Mouse (Mus musculus) lung, adult 18-20 months (tissue): ENCODE measurements around the gene Ube4b.

ENCODE experiments used
- DNase-seq, 2 experiments: peaks; one replicate each; pipeline ENCODE4 v3.0.0; 2022; ENCODE audit warnings: mixed read lengths in 2 of 2

The Ube4b gene

GRCm38 (mm10) chr4:149393311-149393995, 33.1 kb downstream of the Ube4b start:
- peak in 1 of 2 experiments; percentile 12 for DNase-seq

GRCm38 (mm10) chr4:149392359-149392758, 34.2 kb downstream of the Ube4b start:
- peak in 1 of 2 experiments; percentile 18 for DNase-seq

- DNase-seq, result no peak
Observed at GRCm38 (mm10) chr4:149381001-149381400, 45.5 kb downstream of the Ube4b start.

DNA sequence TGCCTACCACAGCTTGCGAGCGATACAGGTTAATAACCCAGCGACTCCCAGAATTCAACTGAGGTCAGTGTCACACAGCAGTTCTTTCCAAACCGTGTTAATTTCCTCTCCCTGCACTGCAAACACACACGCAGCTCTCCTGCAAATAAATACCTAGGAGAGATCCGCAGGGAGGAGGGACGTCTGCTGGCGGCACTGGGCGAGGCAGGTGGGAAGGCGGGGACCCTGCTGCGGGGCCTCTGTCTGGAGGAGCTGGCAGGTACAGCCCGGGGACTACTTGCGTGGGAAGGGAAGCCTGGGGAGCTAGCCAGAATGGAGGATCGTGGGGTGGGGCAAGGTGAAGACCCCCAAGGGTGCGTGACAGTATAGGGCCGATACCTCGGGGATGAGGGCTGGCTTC, 46.7 kb downstream of the Ube4b start:
- DNase-seq, result no peak

- no peak for DNase-seq
Observed at GRCm38 (mm10) chr4:149378819-149379218, 47.7 kb downstream of the Ube4b start.

GRCm38 (mm10) chr4:149376034-149376433, 50.5 kb downstream of the Ube4b start:
- DNase-seq, result no peak

DNA sequence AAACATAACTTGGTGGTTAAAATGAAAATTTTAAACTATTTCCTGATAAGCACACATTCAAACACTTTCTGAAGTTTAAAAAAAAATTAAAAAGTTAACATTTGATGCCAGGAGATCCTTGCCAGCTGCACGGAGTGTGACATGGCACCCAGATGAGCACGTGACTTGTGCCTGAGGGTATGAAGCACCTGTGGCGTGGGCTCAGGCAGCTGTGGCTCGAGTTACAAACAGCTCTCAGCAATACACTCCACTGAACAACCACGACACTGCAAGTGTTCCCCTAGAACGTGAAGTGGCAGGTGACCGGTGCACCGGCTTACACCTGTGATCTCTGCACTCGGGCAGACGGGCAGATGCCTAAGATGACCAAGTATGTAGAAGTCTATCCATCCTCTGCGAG, 51.9 kb downstream of the Ube4b start:
- DNase-seq, result no peak

DNA sequence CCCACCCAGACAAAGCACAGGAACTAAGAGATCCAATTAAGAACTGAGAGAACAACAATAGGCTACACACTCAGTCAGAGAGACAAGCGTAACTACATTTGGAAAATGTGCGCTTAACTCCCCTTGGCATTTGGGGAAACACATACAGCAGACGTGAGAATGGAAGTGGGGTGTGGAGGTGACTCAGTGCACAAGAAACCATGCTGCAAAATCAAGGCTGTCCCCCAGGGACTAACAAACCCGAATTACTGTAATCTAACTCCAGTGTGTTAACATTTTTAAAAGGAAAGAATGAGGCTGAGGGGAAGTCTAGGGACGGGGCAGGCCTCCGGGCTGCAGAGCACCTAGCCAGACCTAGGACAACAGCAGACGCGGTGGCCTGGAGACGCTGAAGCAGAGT, 52.6 kb downstream of the Ube4b start:
- DNase-seq, result no peak

- DNase-seq, result peak; percentile 36 to 59
Observed at GRCm38 (mm10) chr4:149373431-149373830, 53.1 kb downstream of the Ube4b start.

- no peak for DNase-seq
Observed at GRCm38 (mm10) chr4:149365702-149366370, 60.7 kb downstream of the Ube4b start.

DNA sequence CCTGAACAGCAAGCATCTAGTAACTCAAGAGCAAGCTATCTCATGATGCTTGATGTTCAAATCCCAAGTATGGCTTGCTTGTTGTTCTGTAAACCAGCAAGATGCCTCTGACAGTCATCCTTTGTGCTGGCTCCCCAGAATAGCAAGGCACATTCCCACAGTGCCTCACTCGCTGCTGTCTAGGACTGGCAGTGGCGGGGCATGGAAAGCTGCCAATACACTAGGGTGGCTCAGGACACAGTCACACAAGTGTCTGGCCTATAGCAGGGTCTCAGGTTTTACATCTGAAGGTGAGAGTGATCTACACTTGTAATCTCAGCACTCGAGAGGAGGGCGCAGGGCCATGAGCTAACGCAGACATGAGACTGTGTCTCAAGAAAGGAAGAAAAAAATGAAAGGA, 61.7 kb downstream of the Ube4b start:
- no peak for DNase-seq

GRCm38 (mm10) chr4:149361051-149361450, 65.5 kb downstream of the Ube4b start:
- DNase-seq, result no peak

GRCm38 (mm10) chr4:149360647-149361046, 65.9 kb downstream of the Ube4b start:
- DNase-seq, result no peak

- DNase-seq, result no peak
Observed at GRCm38 (mm10) chr4:149357982-149358381, 68.6 kb downstream of the Ube4b start.

GRCm38 (mm10) chr4:149354671-149355070, 71.9 kb downstream of the Ube4b start:
- no peak for DNase-seq

DNA sequence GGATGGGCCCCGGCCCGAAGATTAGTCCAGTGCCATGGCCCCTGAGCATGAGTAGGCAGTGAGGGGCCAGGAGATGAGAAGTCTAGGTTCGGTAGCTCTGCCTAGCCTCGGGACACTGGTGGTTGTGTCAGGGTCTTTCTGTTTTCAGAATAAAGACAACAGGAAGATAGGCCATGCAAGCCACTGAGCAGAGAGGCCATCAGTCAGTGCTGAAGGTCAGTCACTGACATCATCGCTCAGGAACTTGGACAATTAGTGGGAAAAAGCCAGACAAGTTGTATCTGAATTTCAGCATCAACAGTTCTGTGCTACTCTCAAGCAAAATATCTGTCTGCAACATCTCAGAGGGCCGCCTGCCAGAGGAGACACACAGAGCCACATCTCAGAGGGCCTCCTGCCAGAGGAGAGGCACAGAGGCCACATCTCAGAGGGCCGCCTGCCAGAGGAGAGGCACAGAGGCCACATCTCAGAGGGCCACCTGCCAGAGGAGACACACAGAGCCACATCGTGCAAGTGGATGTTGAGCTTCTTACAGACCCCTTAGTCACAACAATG, 74.9 kb downstream of the Ube4b start:
- no peak for DNase-seq

DNA sequence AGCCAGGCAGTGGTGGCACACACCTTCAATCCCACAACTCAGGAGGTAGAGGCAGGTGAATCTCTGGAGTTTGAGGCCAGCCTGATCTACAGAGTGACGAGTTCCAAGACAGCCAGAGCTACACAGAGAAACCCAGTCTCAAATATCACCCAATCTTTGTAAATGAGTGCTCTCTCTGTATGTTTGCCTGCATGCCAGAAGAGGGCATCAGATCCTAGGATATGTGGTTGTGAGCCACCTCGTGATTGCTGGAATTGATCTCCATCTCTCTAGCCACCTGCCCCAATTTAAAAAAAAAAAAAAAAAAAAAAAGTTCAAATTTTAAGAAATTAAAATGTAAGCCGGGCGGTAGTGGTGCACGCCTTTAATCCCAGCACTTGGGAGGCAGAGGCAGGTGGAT, 77.6 kb downstream of the Ube4b start:
- DNase-seq, result no peak

DNA sequence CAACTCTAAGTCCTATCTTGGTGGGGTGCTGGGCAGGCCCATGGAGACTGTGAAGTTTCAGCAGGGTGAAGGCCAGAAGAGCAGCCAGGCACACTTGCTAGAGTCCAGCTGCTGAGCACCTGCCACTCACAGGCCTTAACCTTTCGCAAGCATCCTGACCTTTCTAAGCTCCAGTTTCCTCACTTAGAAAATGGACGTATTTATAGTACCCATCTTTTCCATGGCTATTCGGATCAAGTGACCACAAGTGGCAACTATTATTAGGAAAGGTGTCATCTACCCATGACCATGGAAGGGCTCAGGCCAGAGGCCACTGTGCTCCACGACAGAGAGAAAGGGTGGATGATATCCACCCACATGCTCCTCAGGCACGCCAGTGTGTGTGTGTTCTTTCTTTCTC, 80.7 kb downstream of the Ube4b start:
- DNase-seq, result no peak

DNA sequence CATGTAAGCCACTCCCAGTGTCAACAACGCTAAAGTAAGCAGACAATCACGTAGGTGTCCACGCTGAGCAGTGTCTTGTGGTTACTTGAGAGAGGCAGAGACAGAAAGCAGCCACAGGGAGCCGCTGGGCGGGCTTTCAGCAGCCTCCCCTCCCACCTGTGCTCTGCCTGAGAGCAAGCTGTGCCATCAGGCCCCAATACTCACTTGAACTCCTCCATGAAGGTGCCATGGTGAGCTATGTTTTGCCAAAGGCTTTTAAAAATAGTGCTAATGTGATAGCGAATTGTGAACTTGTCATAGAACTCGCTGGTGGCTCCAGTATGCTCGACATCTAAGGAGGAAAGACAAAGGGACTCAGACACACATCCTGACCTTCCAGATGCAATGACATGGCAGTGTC, 82.2 kb downstream of the Ube4b start:
- DNase-seq, result no peak

DNA sequence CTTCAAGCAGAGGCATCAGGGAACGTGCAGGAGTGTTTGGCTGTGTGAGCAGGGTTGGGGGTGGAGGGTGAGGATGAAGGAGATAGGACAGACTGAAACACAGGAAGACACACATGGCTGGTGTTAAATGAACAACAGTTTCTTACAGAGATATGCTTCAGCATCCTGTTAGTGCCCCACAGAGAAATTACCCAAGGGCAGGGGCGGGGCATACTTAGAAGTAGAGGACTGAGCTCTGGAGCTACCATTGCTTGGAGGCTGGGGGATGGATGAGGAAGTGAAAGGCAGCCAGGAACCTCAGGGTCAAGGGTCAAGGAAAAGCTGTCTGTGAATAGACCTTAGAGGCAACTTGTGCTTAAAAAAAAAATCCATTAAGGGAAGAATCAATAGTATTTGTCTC, 85.9 kb downstream of the Ube4b start:
- peak; percentile 10 to 15 for DNase-seq

- DNase-seq, result no peak
Observed at GRCm38 (mm10) chr4:149339426-149340214, 86.9 kb downstream of the Ube4b start.

DNA sequence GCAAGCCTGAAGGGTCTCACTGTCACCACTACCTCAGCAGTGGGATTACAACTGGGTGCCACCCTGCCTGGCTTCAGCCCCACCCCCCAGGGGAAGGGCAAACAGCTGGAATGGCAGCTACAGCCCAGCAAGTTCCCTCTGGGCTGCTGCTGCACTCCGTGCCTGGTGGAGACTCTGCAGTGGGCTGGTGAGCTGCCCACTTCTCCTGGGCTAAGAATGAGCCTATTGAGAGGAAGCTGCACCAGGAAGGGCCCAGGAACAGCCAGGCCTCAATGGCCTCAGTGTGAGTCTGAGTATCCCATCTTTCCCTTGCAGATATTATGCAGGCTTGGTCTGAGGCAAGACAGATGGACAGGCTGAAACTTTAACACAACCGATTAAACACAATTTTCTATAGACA, 88.4 kb downstream of the Ube4b start:
- DNase-seq, result no peak

- no peak for DNase-seq
Observed at GRCm38 (mm10) chr4:149337353-149337752, 89.2 kb downstream of the Ube4b start.

- DNase-seq, result no peak
Observed at GRCm38 (mm10) chr4:149336302-149336701, 90.2 kb downstream of the Ube4b start.
